Mouse (Mus musculus) heart, postnatal 14 days (tissue): ENCODE data around the gene Agrp. TPM values are rescaled to one million over a fixed set of nuclear protein-coding genes. Genes with fewer than 3 reads are reported as not detected.

ENCODE experiments used
- DNase-seq, 2 experiments: peaks; one replicate each; pipeline ENCODE4 v3.0.0; 2021 to 2022
- intact Hi-C: fragments of 180-260 bp; cut with DNase I; formaldehyde crosslinking; loops from one replicate; pipeline ENCODE4 v1.15.1; 2025
- long read RNA-seq, 2 experiments: library from polyadenylated mRNA; stranded (forward); transcript quantifications; one replicate each; pipeline ENCODE4 v2.0.0; 2021
- total RNA-seq, 2 experiments: library from RNA; stranded (reverse); gene quantifications; 2 replicates each; pipeline ENCODE4 v1.2.3; 2021

Agrp gene
- total RNA-seq: not detected
- long read RNA-seq, experiment 1: 0 reads
- long read RNA-seq, experiment 2: 0 reads

DNA sequence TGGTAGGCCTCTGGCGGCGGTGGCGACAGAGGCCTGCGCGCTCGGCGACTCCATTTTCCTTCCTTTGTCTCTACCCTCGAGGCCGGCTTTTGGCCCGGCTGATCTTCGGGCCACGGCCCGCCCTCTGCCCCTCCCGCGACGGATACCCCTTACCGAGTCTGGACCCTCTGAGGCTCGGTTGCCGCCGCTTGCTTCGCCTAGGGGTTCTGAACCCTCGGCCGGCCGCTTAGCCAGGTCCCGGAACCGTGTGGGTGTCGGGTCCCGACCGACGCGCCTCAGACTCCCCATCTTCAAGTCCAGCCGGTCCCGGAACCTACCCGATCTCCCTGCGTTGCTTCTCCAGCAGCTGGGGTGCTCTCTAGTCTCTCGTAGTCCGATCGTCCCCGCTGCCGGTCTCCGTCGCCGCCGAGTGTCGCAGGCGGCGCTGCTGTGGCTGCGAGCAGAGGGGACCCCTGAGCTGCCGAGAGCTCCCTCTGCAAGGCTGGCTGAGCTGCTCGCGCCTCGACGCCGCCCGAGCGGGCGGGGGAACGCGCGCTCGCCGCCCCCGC, at the start of gene Agrp:
Agrp (minus strand) TSS at position 431 of the 548 bp plus-strand sequence.
- no peak for DNase-seq

DNA sequence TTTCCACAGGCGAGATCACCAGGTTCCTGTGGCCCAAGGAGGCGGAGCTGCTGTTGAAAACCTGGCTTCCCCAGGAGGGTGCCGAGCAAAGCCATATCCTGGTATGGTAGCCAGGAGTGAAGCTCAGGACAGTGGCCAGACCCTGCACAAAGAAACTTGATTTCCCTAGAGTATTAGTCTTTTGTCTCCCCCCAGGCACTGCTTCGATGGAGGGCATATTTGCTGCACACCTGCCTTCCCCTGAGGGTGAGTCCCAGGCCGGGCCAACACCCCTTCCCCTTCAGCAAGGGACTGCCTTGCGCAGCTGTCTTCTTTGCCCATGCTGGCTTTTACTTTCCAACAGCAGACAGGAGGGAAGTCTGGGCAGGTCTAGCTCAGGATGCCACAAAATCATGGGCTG, 49.4 kb upstream of the Agrp start:
- intact Hi-C loops: loop anchor here (5.0 kb wide), 1 partner anchor 49 kb away; the partner anchor contains the start of genes Agrp and Ctcf

More for the DNA sequence above, at the start of gene Agrp:
- intact Hi-C loops: loop anchor here (5.0 kb wide), 1 partner anchor 50 kb away; the partner anchor contains the start of gene Carmil2

DNA sequence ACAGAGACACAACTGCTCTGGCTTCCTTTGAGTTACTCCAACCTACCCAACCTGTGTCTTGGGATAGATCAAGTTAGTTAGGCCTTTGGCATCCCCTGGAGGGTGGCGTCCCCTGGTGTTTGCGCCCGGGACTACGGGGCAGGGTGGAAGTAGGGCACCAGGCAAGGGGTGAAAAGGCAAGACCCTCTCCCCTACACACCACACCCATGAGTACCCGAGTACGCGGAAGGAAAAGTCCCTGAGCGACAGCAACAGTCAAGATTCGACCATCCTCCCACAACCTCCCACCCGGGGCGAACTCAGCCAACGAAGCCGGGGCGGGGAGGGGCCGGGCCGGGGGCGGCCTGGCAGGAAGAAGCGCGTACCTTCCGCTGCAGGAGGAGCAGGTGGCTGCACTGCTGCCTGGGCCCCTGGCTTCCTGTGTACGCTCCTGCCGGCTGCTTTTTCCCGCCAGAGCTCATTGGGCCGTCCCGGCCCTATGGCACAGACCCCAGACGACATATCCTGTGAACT, 48.7 kb upstream of the Agrp start, which contains the start of gene Carmil2:
Carmil2 (plus strand) TSS at position 479 of the 513 bp plus-strand sequence.
- intact Hi-C loops: loop anchor here (2.0 to 5.0 kb wide), 3 partner anchors 49 to 119 kb away; partner anchors contain the start of genes Agrp, Atp6v0d1 and Ctcf

More for the DNA sequence above, 49.4 kb upstream of the Agrp start:
- DNase-seq: no peak

DNA sequence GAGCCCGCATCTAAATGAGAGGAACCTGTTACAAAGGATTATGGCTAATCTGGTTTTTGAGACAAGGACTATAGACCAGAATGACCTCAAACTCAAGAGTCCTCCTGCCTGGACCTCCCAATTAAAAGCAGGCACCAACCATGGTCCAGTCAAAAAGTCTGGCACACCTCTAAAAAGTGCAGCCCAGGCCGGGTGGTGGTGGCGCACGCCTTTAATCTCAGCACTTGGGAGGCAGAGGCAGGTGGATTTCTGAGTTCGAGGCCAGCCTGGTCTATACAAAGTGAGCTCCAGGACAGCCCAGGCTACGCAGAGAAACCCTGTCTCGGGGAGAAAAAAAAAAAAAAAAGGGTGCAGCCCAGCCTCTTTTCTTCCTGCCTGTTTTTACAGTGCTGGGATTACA, 48.1 kb upstream of the Agrp start:
- no peak for DNase-seq
- intact Hi-C loops: loop anchor here (2.0 to 5.0 kb wide), 3 partner anchors 48 to 119 kb away; partner anchors contain the start of genes Agrp, Atp6v0d1 and Ctcf

More for the DNA sequence above, 48.7 kb upstream of the Agrp start, which contains the start of gene Carmil2:
- peak; percentile 66 to 81 for DNase-seq

DNA sequence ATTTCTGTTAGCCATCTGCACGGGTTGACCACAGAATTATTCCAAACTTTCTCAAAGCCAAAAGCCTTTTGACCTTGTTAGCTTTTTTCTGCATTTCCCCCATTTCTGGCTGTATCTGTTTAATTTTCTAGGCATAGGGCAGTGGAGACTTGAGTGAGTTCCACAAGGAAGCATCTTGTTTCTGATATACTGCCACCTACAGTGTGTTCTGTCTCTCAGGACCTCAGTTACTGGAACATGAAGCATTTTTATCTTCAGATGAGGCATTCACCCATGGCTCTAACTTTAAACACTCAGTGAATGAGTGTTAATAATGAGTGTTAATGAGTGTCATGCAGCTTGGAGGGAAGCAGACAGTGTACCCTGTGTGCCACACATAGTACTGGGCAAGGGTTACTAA, 40.7 kb upstream of the Agrp start:
- no peak for DNase-seq
- intact Hi-C loops: no loop called here

DNA sequence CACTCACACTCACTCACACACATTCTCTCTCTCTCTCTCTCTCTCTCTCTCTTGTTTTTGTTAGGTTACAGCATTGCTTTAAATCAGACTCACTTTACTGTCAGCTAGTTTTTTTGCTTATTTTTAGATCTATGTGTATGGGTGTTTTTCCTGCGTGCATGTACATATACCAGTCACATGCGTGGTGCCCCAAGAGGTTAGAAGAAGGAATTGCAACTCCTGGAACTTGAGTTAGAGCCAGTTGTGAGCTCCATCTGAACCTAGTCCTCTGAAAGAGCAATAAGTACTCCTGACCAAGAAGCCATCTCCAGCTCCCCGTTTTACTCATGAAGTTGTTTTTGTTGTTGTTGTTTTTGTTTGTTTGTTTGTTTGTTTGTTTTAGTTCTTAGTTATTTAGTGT, 24.0 kb upstream of the Agrp start:
- intact Hi-C loops: no loop called here
- DNase-seq: no peak

DNA sequence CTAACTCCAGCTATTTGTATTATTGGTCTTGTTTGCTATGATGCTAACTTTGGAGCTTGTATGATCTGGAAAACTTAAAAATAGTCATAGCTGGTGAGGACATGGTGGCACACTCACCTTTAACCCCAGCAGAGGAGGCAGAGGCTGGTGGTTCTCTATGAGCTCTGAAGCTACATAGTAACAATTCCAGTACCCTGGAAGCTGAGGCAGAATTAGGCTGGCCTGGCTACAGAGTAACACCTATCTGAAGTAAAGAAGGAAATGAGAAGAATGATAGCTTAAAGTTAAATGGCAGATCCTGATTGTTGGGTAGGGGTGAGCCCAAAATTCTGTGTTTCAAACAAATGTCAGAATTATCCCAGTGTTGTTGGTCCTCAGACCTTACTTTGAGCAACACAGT, 20.4 kb upstream of the Agrp start:
- intact Hi-C loops: no loop called here
- no peak for DNase-seq

DNA sequence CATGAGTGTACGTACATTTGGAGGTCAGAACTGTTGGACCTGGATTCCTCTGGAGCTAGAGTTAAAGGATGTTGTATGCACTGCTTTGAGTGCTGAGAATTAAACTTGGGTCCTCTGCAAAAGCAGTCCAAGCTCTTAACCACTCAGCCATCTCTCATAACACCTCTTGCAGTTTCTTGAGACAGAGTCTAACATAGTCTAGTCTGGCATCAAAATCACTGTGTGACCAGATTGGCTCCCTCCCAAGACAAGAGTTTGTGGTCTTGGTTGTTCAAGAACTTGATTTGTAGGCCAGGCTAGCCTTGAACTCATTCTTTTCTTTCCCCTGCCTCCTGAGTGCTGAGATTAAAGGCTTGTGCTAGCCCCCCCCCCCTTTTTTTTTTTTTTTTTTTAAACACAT, 11.7 kb upstream of the Agrp start:
- intact Hi-C loops: no loop called here

DNA sequence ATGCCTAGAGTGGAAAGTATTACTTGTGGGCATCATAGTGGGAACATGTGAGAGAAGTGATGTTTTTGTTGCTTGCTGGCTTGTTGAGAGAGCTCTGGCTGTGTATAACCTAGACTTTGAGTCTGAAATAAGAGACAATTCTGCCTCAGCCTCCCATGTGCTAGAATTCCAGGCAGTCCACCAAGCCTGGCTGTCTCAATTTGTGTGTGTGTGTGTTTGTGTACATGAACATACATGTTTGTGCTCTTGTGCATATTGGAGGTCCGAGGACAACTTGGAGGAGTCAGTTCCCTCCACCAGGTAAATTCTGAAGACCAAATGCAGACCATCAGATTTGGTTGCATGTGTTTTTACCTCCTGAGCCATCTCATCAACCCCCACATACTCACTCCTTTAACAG, 8.0 kb upstream of the Agrp start:
- intact Hi-C loops: no loop called here
- no peak for DNase-seq

More for the DNA sequence above, 11.7 kb upstream of the Agrp start:
- no peak for DNase-seq

DNA sequence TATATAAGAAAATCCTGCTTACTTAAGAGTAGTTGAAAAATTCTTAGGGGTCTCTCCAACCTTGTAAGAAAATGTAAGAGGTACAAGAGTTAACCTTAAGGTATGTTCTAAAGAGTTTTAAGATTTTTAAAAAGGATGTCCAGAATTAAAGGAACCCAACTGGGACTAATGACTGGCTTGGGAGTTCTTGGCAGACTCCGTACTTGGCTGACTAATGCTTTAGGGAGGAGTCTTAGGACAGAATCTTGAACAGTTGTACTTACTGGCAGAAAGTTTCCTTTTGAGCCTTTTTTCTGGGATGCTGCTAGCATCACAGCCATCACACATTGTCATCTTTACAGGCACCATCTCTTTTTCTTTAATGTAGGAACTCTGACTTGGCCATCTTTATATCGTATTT, 3.3 kb upstream of the Agrp start:
- DNase-seq: peak; percentile 12 to 54
- intact Hi-C loops: no loop called here

DNA sequence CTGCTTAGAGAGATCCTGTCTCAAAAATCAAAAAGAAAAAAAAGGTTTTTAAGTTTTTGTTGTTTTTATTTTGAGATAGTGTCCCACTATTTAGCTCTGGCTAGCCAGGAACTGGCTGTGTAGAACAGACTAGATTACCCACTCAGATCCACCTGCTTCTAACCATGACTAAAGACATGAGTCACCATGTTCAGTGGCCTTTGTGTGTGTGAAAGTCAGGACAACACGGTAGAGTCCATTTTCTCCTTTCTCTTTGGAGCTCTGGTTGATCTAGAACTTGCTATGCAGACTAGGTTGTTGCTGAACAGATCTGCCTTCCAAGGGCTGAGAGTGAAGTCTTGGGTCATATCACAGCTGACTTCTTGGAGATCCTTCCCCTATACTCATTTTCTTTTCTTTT, 2.6 kb upstream of the Agrp start:
- intact Hi-C loops: loop anchor here (5.0 kb wide), 1 partner anchor 47 kb away; the partner anchor contains the start of gene Carmil2
- no peak for DNase-seq

DNA sequence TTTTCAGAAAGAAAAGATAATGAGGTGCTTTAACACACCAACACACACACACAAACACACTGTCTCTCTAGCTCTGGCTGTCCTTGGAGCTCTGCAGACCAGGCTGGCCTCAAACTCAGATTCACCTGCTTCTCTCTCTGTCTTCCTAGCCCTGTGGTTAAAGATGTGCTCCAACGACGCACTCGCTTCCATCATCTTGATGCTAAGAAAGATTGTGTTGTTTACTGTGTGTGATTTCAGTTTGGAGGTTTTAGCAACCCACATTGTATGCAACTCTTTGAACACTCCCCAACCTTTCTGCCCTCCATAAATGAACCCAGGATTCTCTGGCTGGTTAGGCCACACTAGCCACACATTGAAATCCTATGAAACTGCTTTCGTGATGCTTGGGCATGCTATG, 1.3 kb upstream of the Agrp start:
- no peak for DNase-seq
- intact Hi-C loops: loop anchor here (5.0 kb wide), 1 partner anchor 49 kb away; the partner anchor contains the start of gene Carmil2

DNA sequence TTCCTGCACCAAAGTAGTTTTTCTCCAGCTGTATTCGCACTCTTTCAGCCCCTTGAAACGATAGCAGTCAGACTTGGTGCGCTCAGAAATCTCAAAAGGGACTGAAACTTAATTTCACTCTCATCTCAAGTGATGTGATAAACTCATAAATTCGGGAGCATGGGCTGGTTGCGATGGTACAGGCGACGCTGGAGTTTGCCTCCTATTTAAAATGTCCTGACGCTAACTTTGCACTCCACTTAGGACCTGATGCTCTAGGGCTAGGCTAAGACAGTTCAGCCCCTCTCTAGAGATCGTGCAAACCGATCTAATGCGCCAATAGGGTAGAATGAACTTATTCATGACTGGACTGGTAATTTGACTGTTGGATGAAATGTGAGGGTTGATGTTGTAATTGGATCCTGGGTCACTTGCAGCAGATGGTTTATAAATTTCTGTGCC, 428 bp upstream of the Agrp start:
- no peak for DNase-seq
- intact Hi-C loops: loop anchor here (5.0 kb wide), 1 partner anchor 50 kb away; the partner anchor contains the start of gene Carmil2

DNA sequence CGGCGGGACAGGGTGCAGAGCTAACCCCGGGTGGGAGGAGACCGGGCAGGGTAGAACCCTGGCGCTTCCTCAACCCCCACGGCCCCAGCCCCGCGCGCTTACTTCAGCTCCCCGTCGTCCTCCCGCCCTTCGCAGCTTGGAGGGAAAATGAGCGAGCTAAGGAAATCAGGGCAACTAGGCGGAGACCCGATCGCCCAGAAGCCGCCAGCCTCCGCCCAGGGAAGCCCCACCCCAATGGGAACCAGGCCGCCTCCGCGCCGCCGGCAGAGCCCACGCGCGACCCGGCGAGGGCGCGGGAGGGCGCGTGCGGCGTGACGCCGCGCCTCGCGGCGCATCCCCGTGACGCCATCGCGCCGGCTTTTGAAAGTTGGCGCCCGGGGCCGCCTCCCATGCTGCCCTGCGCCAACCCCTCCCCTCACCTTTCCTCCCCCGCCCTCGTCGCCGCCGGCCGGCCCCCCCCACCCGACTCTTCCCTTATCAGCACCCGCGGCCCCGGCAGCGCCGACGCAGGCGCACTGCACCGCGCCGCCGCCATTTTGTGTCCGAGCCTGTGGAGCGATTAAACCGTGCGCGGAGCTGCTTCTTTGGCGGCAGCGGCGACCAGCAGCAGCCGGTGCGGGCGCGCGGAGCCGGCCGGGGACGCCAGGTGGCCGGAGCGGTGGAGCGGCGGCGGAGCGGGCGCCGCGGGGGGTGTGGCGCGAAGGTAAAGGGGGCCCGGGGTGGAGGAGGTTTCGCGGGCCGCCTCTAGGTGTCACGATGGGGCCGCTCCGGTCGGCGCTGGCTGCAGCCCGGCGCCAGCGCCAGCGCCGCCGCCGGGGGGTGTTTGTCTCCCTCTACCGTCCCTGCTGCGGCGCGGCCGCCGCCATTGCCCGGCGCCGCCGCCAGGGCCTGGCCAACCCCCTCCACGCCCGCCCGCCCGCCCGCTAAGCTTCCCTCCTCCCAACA, 903 bp downstream of the Agrp start, which contains the start of gene Ctcf:
Ctcf (plus strand) TSS at position 551 of the 945 bp plus-strand sequence.
- DNase-seq: peak; percentile 93 to 95
- intact Hi-C loops: loop anchor here (5.0 kb wide), 1 partner anchor 51 kb away; the partner anchor contains the start of gene Carmil2

DNA sequence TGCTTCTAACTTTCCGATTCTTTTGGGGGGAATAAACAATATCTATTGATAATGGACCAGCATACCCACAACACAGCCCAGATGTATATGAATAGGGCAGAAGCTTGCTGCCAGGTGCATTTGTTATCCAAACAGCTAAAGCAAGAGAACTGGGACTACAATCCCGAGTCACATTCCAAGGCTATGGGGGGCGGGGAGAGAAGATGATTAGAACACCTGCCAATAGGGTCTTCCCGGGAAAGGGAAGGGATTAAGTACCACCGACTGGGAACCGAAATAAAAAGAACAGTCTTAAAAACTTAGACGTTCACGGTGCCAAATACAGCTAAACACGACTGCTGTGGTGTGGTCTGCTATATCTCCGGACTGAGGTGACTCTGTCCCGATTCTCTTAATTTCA, 1.7 kb downstream of the Agrp start:
- no peak for DNase-seq

DNA sequence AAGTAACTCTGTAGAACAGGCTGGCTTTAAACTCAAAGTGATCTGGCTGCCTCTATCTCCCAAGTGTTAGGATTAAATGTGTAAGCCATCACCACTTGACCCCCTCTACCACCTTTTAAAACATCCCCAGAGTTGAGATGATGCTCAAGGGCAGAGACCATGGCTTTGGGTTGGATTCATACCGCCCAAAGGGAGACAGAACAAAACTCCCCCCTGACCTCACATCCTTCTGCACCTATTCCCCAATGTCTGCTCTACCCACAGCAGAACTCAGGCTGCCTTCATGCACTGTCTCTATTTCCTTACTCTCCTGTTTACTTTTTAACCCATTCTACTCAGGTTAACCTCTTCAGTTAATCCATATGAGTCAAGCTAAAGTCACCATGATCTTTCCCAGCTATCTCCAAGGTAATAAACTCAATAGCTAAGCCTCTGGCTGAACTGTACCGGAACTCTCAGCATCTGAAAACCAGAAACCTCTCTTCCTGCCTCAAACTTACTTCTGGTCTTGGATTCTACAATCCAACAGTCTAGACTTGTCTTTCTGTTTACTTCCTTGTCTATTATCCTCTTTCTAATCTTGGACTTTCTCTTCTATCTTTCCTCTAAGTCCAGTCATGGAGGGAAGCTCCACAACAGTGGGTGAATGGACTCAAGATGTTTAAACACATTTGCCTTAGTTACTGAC, 2.3 kb downstream of the Agrp start:
- DNase-seq: no peak
- intact Hi-C loops: loop anchor here (5.0 kb wide), 1 partner anchor 52 kb away; the partner anchor contains the start of gene Carmil2

More for the DNA sequence above, 1.7 kb downstream of the Agrp start:
- intact Hi-C loops: loop anchor here (5.0 kb wide), 1 partner anchor 52 kb away; the partner anchor contains the start of gene Carmil2

DNA sequence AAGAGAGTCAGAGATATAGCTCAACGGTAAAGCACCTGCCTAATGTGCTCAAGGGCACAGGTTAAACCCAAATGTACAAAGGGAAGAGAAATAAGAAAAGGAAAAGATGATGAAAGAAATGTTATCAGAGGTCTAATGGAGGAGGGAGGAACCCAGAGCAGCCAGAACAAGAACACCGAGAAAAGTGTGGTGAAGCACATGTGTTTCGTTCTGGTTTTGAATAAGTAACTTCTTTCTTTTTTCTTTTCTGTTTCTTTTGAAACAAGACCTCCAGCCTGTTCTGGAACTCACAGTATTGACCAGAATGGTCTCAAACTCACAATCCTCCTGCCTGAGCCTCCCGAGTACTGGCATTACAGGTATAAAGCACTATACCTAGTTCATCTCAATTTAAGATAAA, 7.9 kb downstream of the Agrp start:
- no peak for DNase-seq
- intact Hi-C loops: no loop called here

DNA sequence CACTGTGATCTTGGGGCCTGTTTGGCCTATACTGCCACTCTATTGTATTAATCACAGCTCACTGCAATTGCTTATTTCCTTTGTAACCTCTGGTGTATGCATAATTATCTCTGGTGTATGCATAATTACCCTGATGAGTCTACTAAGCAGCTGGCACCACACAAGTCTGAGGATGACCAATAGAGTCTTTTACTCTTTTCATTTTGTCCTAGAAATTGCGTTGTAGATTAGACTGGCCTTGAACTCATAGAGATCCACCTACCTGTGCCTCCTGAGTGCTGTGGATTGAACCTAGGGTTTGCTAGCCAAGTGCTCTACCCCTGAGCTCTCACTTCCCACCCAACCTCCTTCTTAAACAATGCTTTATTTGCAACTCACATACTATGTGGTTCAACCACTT, 11.1 kb downstream of the Agrp start:
- intact Hi-C loops: no loop called here
- DNase-seq: no peak

DNA sequence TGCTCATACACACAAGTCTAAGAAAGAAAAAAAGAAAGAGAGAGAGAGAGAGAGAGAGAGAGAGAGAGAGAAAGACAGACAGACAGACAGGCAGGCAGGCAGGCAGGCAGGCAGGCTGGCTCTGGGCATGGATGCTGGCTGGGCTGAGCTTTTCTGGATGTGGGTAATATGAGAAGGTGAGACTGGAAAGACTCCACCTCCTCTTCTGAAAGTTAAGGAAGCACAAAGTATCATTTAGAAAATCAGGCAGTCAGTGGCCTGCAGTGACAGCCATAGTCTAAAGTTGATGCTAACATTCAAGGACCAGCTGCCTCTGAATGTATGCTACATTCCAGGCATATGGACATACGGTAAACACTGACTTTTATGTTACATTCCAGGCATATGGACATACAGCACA, 12.4 kb downstream of the Agrp start:
- no peak for DNase-seq
- intact Hi-C loops: no loop called here

DNA sequence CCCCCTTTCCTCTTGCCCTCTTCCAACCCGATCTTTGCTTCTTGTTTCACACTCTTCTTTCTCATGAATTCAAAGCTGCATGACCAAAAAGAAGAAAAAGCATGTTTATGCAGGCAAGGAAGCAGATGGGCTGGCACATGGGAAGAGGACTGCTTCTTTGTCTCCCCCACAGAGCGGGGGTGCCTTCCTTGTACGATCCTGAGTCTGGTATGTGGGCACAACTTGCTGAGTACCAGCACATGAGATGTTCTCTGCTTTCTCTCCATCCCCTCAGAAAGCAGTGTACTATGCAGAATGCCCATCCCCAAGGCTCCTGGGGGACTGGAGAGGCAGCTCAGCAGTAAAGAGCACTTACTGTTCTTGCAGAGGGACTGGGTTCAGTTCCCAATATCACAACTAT, 12.8 kb downstream of the Agrp start:
- intact Hi-C loops: no loop called here
- no peak for DNase-seq
